Mouse (Mus musculus) layer of hippocampus, adult 6 months (tissue): Measurements from ENCODE around the gene Kpna2. TPM values are rescaled to one million over a fixed set of nuclear protein-coding genes. Genes with fewer than 3 reads are reported as not detected.

Experiments used
- long read RNA-seq, 2 experiments: library from polyadenylated mRNA; unstranded; transcript quantifications; one replicate each; pipeline ENCODE4 v2.0.0; 2019 to 2020
- polyA plus RNA-seq: library from polyadenylated mRNA; unstranded; fragments of <200 nt; fragmentation: Nextera tagmentation; gene quantifications from 2 replicates; pipeline ENCODE4 v1.2.3, GENCODE M21; 2021

The Kpna2 gene
- polyA plus RNA-seq: 28.6 and 29.6 TPM in 2 replicates
- long read RNA-seq, experiment 1, transcript Kpna2-201 (11 exons, 2,054 nt): major isoform, 65 of 69 reads
- long read RNA-seq, experiment 1, partial matches to known transcripts: 1 of 69 reads
- long read RNA-seq, experiment 1, other reads (novel, unspliced or antisense): 3 of 69 reads
- long read RNA-seq, experiment 2, transcript Kpna2-201 (11 exons, 2,054 nt): major isoform, 207 of 216 reads
- long read RNA-seq, experiment 2, partial matches to known transcripts: 2 of 216 reads
- long read RNA-seq, experiment 2, other reads (novel, unspliced or antisense): 7 of 216 reads

DNA sequence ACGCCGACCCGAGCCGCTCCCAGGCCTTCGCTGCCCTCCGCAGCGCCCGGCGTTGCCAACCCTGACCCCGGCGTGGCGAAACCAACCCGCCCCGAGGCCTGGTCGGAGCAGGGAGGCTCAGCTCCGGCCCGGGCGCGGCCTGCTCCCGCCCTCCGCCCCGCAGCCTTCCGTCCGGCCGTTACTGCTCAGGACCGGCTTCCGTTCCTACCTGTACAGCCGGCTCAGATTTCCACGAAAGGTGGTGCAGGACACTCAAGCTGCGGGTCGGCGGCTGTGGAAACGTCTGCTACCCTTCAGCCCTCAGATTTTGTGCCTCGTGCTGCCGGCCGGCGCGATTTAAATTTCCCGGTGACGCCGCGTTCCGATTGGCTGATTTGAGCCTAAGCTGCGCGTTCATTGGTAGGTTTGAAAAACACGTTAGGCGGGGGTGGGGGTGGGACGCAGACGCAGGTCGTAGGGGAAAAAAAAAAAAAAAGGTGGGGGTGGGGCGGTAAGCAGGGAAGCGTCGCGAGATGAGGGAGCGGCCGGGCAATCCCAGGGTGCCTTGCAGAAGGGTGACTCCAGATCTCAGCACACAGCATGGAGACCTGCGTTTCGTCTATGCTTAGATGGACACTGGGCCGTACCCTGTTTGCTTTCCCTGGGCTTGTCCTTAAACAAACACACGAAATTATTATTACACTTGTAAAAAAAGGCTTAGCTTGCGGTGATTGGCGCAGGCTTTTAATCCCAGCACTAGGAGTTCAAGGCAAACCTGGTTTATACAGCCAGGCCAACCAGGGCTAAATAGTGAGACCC lies at the start of gene Kpna2:
Gene Kpna2 (minus strand): TSS at position 391 of the 798 bp plus-strand sequence.

GRCm38 (mm10) chr11:107025411-107026321 lies 26.3 kb upstream of the Kpna2 start, which contains the start of gene 1810010H24Rik:
Gene 1810010H24Rik, plus strand, starts transcription at chr11:107025681.

Other genes with a start within 250 kb of the Kpna2 start
- gene Pecam1, start 248.9 kb downstream of the Kpna2 start, polyA plus RNA-seq: 8.9 and 9.1 TPM in 2 replicates
- 0.30 and 0.56 TPM in 2 replicates for gene Milr1, start 248.3 kb downstream of the Kpna2 start, polyA plus RNA-seq
- gene Polg2, start 220.0 kb downstream of the Kpna2 start, polyA plus RNA-seq: 3.9 and 4.2 TPM in 2 replicates
- 195 and 197 TPM in 2 replicates for gene Ddx5, start 210.4 kb downstream of the Kpna2 start, polyA plus RNA-seq
- gene Cep95, start 210.3 kb downstream of the Kpna2 start, polyA plus RNA-seq: 1.1 and 2.7 TPM in 2 replicates
- 2.4 and 2.8 TPM in 2 replicates for gene Smurf2, start 78.8 kb downstream of the Kpna2 start, polyA plus RNA-seq
- 3.6 and 4.1 TPM in 2 replicates for gene 1810010H24Rik, start 26.1 kb upstream of the Kpna2 start, polyA plus RNA-seq
- gene Bptf, start 132.6 kb upstream of the Kpna2 start, polyA plus RNA-seq: 7.3 and 7.4 TPM in 2 replicates
- gene Nol11, start 189.8 kb upstream of the Kpna2 start, polyA plus RNA-seq: 14.0 and 14.6 TPM in 2 replicates